Mouse (Mus musculus): ENCODE data around the gene Sh3bp5.

Sh3bp5 gene

DNA sequence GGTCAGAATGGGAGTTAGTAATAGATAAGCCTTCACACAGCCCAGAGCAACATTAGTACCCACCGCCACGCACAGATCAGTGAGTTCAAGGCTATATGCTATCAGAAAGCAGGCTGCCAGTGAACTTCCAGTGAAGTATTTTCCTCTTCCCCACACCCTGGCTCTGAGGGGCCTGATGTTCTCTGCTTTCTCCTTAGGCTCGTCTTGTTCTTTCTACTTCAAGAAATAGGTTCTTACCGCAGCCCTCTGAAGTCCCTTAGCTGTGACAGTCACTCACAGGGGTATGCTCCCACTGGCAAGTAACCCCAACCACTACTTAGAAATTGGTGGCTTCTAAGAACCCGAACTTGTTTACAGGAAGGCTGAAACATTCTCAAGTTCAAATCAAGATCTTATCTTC lies 2.8 kb downstream of the Sh3bp5 start:
- DNase-seq, result no peak

DNA sequence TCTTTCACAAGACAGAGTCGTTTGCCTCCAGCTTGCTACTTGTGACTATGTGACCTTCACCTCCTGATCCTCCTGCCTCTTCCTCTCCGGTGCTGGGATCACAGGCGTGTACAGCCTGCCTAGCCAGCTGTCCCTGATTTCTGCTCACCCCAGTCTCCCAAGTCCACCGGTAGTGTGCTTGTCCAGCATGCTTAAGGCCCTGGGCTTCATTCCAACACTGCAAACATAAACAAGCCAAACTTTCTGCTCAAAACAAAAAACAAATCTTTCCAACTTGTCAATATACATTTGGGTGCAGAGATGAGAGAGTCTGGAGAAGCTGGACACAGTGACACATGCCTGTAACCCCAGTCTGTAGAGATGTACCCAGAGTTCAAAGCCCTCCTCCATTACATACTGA lies 3.5 kb downstream of the Sh3bp5 start:
- DNase-seq, result no peak

DNA sequence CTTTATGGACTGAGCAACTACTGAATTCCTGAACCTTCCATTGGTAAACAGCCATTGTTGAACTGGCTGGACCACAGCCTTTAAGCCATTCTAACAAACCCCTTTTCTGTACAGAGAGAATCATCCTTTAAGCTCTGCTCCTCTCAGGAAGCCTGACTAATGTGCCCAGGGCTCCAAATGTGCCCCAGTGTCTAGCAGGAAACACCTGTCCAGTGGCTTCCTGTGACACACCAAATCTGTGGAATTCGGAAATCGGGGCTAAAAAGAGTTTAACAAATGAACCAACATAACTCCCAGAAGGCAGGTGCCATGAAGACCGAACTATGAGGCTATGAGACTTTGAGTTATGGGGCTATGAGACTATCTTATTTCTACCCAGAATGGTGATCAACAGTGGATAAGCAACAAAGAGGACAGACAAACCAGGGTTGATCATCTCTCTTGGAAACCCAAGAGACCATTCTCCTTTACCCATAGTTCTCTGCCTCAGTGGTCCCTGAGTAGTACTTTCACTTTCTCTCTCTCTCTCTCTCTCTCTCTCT lies 4.0 kb downstream of the Sh3bp5 start:
- DNase-seq, result no peak

DNA sequence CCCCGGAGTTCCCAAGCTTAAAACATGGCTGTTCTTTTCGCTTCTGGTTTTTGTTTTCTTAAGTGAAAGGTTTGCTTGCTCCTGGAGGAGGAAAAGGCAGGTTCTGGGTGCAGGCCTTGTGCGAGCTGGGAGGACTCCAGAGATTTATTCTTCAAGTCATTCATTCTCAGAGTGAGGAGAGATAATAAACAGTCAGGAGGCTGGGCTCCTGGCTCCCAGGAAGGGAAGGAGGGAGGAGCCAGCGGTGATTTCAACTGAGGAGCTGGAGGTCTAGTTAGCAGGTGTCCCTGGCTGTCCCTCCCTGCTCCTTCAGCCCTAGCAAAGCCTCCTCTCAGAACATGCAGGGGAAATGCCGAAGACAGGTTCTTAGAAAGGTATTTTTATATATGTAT lies 6.9 kb downstream of the Sh3bp5 start:
- no peak for DNase-seq

GRCm38 (mm10) chr14:31428211-31429003 lies 7.5 kb downstream of the Sh3bp5 start:
- peak; percentile 71 for DNase-seq

DNA sequence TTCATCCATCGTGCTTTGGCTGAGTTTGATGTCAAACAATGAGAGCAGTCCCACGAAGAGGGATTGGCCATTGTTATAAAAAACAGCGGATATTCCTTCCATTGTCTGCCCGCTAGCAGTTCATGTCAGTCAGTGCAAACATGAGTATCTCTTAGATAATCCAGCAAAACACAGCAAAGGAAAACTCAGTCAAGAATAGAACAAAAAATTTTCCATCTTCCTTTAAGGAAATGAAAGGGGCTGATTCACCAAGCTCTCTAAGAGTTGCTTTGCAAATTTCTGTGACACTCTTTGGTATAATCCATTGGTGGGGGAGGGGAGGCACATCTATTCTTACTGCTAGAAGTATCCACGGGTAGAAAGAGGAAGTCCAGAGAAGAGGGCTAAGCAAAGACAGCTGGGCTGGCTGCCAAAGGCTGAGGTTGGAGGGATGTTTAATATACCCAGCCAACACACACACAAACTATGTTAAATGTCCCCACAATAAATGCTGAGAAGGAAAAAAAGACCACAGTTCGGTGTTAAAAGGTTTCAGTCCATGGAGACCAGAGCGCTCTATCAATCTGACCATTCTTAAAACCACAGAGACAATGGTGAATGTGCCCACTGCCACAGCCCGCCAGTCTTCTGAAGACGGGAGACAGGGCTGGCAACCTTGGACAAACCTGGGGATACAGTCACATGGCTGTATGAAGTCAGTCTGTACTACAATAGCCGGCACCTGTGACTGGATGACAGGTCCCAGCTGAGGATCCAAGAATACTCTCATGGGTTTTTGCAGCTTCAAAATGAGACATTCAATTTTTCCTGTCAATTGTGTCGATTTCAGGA lies 12.7 kb downstream of the Sh3bp5 start:
- DNase-seq, result peak; percentile 87

DNA sequence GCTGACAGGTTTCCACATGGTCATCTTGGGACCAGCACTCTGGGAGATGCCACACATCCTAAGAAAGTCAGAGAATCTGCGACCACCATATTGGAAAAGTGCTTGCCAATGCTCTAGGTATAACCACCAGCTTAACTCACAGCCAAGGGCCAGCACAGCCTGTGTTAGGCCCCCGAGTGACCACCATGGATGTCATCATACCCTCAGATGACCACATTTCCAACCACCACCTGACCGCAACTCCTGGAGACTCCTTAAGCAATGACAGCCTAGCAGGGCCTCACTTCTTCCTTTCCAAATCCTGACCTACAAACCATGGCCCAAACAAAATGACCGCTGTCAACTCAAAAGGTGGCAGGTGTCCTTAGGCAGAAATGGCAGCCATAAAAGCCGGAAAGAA lies 13.5 kb downstream of the Sh3bp5 start:
- DNase-seq, result no peak

DNA sequence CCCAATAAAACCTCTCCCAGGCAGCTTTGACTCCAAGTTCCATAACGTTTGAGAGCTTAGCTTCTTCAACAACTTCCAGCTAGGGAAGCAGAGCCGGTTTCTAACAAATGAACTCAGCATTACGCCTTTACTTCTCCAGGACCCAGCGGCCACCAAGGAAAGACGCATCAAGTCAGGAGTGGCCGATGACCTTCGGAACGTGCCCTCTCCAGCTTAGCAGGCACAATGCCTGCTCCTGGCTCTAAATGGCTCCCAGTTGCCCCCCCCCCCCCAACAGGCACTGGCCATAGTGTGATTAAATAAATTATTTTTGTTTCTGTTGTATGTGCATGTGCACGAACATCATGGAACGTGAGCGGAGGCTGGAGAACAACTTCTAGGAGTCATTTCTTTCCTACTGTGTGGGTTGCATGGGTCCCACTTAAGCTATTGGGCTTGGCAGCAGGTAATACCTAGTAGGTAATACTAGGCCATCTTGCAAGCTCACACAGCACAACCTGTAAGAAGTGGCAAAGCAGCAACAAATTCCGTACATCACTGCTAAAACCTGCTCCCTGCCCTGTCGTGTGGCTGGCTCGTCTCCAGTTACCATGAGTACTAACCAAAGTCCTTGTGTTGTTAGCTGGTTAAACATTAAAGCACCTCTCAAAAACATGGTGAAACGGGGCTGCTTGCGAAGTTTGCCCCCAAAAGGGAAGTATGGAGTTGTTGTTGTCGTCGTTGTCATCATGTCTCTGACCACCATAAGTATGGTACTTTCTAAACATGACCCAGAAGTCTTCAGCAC lies 14.2 kb downstream of the Sh3bp5 start:
- no peak for DNase-seq

- DNase-seq, result no peak
Measured at GRCm38 (mm10) chr14:31420985-31421384, 14.9 kb downstream of the Sh3bp5 start.

- DNase-seq, result no peak
Measured at GRCm38 (mm10) chr14:31420562-31420961, 15.3 kb downstream of the Sh3bp5 start.

DNA sequence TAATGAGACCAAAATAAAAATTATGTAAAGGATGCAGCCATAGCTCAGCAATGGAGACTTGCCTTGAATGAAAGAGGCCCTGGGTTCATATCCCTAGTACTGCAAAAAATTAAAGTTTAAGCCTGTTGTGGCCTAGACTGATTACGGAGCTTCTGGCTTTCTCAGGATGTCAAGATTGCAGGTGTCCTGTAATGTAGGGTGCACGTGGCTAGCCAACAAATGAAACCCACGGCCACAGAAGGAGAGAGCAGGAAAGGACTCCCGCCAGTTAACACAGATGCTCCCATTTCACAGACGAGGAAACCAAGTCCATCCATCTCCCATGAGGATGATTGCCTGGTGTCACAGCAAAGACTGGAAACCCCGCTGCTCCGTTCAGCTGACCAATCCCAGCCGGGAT lies 15.7 kb downstream of the Sh3bp5 start:
- DNase-seq, result no peak

- DNase-seq, result no peak
Measured at GRCm38 (mm10) chr14:31419279-31419678, 16.6 kb downstream of the Sh3bp5 start.

DNA sequence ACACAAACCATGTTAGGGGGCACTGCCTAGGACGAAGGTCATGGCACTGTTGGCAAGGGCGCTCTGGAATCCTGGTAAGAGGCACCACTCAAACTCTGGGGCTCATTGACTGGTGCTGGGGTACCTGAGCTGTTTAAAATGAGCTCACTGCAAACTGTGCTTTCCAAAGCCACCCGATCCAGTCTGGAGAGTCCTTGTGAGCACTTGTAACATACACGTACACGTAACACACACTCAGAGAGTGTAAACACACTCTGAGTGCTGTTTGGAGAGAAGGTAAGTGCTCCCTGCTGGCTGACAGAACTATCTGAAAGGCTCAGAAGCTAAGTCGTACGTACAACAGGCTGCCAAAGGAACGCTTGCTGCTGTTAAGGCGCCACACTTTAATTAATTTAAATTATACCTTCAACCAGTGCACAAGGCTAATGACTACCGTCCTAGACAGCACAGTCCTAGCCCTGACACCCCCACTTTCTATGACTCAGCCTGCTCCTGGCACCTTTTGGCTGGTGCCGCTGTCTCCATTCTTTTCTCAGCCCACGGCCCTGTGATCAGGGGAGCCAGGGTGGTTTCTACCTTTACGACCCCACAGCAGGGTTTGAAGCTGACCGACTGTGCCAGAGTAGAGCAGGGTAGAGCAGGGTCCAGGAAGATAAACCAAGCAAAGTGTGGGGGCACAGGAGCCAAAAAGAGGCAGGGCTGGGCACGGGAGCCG lies 18.9 kb downstream of the Sh3bp5 start:
- no peak for DNase-seq

GRCm38 (mm10) chr14:31416411-31416810 lies 19.5 kb downstream of the Sh3bp5 start:
- no peak for DNase-seq

DNA sequence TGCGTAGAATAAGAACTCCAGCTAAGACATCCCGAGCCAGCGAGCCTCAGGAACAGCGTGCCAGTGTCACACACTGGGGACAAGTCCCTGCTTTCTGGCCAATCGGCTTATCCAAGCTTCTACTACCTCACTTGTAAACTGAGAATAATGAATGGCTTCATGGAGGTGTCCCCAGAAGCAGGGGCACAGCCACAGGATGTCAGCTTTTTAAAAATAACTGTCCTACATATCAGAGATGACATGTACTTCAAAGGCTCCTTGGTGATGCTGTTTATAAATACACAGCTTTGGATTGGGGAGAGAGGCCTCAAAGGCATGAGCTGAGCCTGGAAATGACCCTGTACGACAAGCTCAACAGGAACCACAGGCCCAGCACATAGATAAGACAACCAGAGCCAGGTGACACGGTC lies 20.9 kb downstream of the Sh3bp5 start:
- no peak for DNase-seq

GRCm38 (mm10) chr14:31414235-31414966 lies 21.5 kb downstream of the Sh3bp5 start:
- DNase-seq, result no peak

GRCm38 (mm10) chr14:31413475-31414086 lies 22.3 kb downstream of the Sh3bp5 start:
- DNase-seq, result no peak

DNA sequence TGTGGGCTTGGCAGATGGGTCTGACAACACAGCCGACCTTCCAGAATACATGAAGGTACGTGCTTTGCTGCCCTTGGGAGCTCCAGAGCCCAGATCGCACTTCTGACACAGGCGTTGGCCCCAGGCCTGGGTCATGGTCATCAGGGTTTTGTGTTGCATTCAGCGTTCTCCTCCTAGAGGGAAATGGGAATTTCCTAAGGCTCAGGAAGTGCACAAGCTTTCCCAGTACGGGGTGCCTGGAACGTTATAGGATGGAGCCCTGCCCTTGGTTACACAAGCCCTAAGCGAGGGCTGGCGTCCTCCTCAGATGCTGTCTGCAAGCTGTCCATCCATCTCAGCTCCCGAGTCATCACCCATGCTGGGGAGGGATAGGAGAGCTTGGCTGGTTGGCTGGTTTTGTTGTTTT lies 23.2 kb downstream of the Sh3bp5 start:
- peak; percentile 51 for DNase-seq

DNA sequence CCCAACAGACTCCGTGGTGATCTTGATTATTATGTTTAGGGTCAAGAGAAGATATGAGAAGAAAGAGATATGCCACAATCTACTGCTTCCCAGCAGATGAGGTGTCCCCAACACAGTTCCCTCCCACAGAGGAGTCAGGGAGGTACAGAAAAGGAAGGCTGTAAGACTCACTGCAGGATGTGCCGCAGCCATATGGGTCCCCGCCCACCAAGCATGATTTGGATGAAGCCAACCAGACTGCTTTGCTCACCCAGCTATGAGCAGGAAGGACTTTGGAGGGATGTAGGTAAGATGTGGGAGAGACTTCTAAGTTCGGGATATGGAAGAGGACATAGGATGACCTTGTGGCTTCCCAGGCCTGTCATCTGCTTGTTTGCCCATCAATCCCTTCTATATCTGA lies 25.1 kb downstream of the Sh3bp5 start:
- no peak for DNase-seq

DNA sequence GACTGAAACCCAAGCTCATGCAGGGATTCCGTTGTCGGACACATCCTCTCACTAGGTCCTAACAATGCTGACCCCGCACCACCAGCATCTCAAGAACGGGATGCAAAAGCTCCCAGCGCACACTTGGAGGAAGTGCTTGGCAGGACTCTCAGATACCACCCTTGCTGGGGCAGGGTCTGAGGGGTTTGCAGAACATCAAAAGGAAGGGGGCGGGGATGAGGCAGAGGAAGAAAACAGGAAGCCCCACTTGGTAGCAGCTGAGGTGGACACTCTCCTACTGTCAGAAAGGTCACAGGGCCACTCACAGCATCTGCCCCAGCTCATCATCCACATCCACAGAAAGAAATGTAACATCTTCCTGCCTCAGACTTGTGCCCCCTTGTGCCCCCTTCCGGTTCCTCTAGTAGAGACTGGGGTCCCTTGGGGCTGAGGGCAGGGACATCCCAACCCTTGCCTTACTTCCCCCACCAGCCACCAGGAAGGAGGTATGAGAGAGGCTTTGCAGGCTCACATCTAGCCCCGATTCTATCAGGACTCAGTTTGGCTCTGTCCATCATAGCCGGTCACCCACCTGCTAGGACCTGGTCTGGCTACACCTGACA lies 25.7 kb downstream of the Sh3bp5 start:
- DNase-seq, result no peak

- DNase-seq, result no peak
Measured at GRCm38 (mm10) chr14:31408666-31409065, 27.2 kb downstream of the Sh3bp5 start.
